Mouse (Mus musculus) intestine, embryonic 16.5 days (tissue): ENCODE data around the gene Ociad2. TPM values are rescaled to one million over a fixed set of nuclear protein-coding genes. Genes with fewer than 3 reads are reported as not detected.

ENCODE experiments used
- ATAC-seq: fragments of 200-750 bp; cut with Nextera tagmentation; 2 replicates; pipeline ENCODE4 v1.8.0; 2017; ENCODE audit warnings: moderate TSS enrichment, moderate library complexity
- H3K27ac ChIP-seq: fragments of 300-500 bp; sonication (generic); 2 replicates; pipeline ENCODE4 v1.5.1; 2014; ENCODE audit warnings: mild to moderate bottlenecking, low read length
- H3K27me3 ChIP-seq: fragments of 300-500 bp; sonication (generic); replicated peaks from 2 replicates; pipeline ENCODE4 v1.6.1; 2014; ENCODE audit warnings: low read length, control low read depth, mixed read lengths; ENCODE audit not compliant: control insufficient read depth, insufficient read depth
- H3K36me3 ChIP-seq: fragments of 300-500 bp; sonication (generic); 2 replicates; pipeline ENCODE4 v1.6.1; 2014; ENCODE audit warnings: low read length, control low read depth; ENCODE audit not compliant: control insufficient read depth, insufficient read depth
- H3K4me1 ChIP-seq: fragments of 300-500 bp; sonication (generic); 2 replicates; pipeline ENCODE4 v1.6.1; 2014; ENCODE audit warnings: low read length, control low read depth, mixed read lengths; ENCODE audit not compliant: control insufficient read depth, insufficient read depth
- H3K4me2 ChIP-seq: fragments of 300-500 bp; sonication (generic); 2 replicates; pipeline ENCODE4 v1.6.1; 2014; ENCODE audit warnings: low read depth, low read length, control low read depth
- H3K4me3 ChIP-seq: fragments of 300-500 bp; sonication (generic); 2 replicates; pipeline ENCODE4 v1.5.1; 2014; ENCODE audit warnings: mild to moderate bottlenecking, low read length
- H3K9ac ChIP-seq: fragments of 300-500 bp; sonication (generic); 2 replicates; pipeline ENCODE4 v1.6.1; 2014; ENCODE audit warnings: low read depth, low read length
- H3K9me3 ChIP-seq: fragments of 300-500 bp; sonication (generic); 2 replicates; pipeline ENCODE4 v1.6.1; 2016; ENCODE audit warnings: low read length, control low read depth; ENCODE audit not compliant: control insufficient read depth
- WGBS: fragments of 180-500 bp; shearing (Covaris S2); extraction: QIAGEN DNeasy Blood & Tissue Kit; methylation state at CpG from one replicate; pipeline ENCODE4 v1.1.7; 2014; 5-methylcytosine and 5-hydroxymethylcytosine counted together
- polyA plus RNA-seq: library from polyadenylated mRNA; unstranded; fragments of >200 nt; fragmentation: Nextera tagmentation; extraction: Ambion mirVana; gene quantifications from 2 replicates; pipeline ENCODE4 v1.2.1, GENCODE M21; 2015

Gene Ociad2
- polyA plus RNA-seq, 1 experiment from 2014 or later: 273 TPM

DNA sequence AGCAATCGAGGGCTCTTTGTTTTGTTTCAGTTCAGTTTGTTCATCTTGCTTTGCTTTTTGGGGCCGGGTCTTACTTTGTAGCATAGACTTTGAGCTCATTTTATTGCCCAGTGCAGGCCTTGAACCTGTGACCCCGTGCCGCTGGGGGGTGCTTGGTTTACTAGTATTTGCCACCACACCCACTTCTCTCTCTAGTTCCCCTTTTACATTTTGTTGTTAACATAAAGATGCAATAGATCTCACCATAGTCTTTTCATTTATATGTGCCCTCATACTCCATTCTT lies 60.3 kb downstream of the Ociad2 start:
- Histone ChIP-seq H3K4me1 (peaks cover 9% of the 10 kb centered on the region), H3K9ac (0 out of 2 replicates have a peak overlapping the region, but pooled peaks have one; percentile 24), H3K27ac (no peak overlapping the region), H3K9me3 (no peaks in the 10 kb centered on the region), H3K4me2 (no peak overlapping the region), H3K4me3 (no peak overlapping the region), H3K36me3 (no peaks in the 10 kb centered on the region), H3K27me3 (no peaks in the 10 kb centered on the region)
- WGBS: 51% methylated on average over 4 of the region's 4 CpGs
- ATAC-seq: peak; percentile 28; the same call in 1 of the 2 replicates

- Histone ChIP-seq H3K4me3 (no peak overlapping the region), H3K9me3 (no peaks in the 10 kb centered on the region), H3K27ac (no peak overlapping the region), H3K4me1 (peaks cover 9% of the 10 kb centered on the region), H3K4me2 (no peak overlapping the region), H3K27me3 (no peaks in the 10 kb centered on the region), H3K36me3 (no peaks in the 10 kb centered on the region), H3K9ac (0 out of 2 replicates have a peak overlapping the region, but pooled peaks have one; percentile 24)
- WGBS: 34% methylated on average over 4 of the region's 4 CpGs
- ATAC-seq: no peak; the same call in 1 of the 2 replicates
Observed at GRCm38 (mm10) chr5:73279732-73280566, 60.9 kb downstream of the Ociad2 start.

DNA sequence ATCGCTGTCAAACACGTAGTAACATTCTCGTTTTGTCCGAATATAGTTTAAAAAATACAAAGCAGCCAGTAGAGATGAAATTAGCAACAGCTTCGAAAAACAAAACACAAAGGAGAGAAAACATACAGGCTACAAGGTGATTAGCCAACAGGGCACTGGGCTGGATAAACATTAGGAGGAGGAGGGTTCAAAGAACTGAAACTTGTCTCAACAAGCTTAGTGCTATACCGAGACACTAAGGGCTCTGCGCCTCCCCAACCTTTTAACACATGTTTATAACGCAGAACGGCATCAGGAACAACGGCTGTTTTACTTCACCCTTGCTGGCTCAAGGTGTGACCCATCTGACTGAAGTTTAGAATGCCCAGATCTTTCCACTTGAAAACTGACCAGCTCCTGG lies 61.6 kb downstream of the Ociad2 start:
- no peak overlapping the region for H3K4me2 ChIP-seq
- H3K9ac ChIP-seq: no peak overlapping the region
- H3K36me3 ChIP-seq: no peaks in the 10 kb centered on the region
- H3K4me1 ChIP-seq: peaks cover 9% of the 10 kb centered on the region
- no peak overlapping the region for H3K4me3 ChIP-seq
- no peak overlapping the region for H3K27ac ChIP-seq
- H3K9me3 ChIP-seq: no peaks in the 10 kb centered on the region
- no peak for ATAC-seq
- H3K27me3 ChIP-seq: no peaks in the 10 kb centered on the region
- WGBS: 49% methylated on average over 10 of the region's 10 CpGs

DNA sequence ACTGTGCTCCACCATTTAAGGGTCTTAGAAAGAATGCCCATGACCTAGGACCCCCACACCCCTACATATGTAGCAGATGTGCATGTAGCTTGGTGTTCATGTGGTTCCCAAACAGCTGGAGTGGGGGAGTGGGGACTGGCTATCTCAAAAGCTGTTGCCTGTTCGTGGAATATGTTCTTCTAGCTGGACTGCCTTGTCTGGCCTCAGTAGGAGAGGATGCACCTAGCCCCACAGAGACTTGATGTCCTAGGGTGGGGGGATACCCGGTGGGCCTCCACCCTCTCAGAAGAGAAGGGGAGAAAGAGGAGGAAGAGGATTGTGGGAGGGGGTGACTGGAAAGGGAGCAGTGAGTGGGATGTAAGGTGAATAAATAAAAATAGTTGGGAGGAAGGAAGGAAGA lies 65.9 kb downstream of the Ociad2 start:
- no peak overlapping the region for H3K4me2 ChIP-seq
- ATAC-seq: no peak
- no peaks in the 10 kb centered on the region for H3K36me3 ChIP-seq
- no peaks in the 10 kb centered on the region for H3K9me3 ChIP-seq
- no peak overlapping the region for H3K27ac ChIP-seq
- no peaks in the 10 kb centered on the region for H3K27me3 ChIP-seq
- no peak overlapping the region for H3K4me3 ChIP-seq
- 77% methylated on average over 2 of the region's 2 CpGs for WGBS
- no peak overlapping the region for H3K9ac ChIP-seq
- H3K4me1 ChIP-seq: peaks cover 9% of the 10 kb centered on the region

- Histone ChIP-seq H3K4me1 (no peaks in the 10 kb centered on the region), H3K4me2 (no peak overlapping the region), H3K27ac (no peak overlapping the region), H3K9me3 (no peaks in the 10 kb centered on the region), H3K4me3 (no peak overlapping the region), H3K27me3 (no peaks in the 10 kb centered on the region), H3K36me3 (no peaks in the 10 kb centered on the region), H3K9ac (no peak overlapping the region)
- ATAC-seq: no peak
- WGBS: 74% methylated on average over 4 of the region's 4 CpGs
Observed at GRCm38 (mm10) chr5:73273171-73273570, 67.7 kb downstream of the Ociad2 start.

Other genes starting within 250 kb of the Ociad2 start
- gene Fryl, start 84.4 kb downstream of the Ociad2 start, polyA plus RNA-seq: 22.1 and 22.6 TPM in 2 replicates
- 250 and 270 TPM in 2 replicates for gene Ociad1, start 48.2 kb downstream of the Ociad2 start, polyA plus RNA-seq
- 0.13 and 0.16 TPM in 2 replicates for gene Cwh43, start 65.0 kb upstream of the Ociad2 start, polyA plus RNA-seq
- gene Dcun1d4, start 140.0 kb upstream of the Ociad2 start, polyA plus RNA-seq: 14.8 and 14.9 TPM in 2 replicates